Mouse (Mus musculus): Measurements from ENCODE around the gene Rbfox2.

DNA sequence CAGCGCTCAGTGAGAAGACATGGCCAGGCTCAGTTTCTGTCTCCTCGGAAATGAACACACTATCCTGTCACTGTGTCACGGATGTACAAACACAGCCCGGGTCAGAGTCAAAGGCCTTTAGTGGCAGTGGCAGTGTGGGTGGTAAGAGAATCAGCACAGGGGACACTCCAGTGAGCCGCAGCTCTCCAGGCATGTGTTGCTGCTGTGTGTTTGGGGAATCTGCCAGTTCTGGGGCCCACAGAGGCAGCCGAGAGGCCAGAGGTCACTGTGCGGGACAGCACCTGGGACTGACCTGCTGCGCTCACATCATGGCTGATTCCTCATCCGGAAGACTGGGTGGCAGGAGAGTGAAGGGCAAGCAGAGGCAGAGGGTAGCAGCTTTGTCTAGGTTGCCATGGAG lies 228.9 kb downstream of the Rbfox2 start:
- TF ChIP-seq ZNF384 (IDR thresholded peaks at IDR 0.05; ENCODE audit: low read depth, low read length) (no peak), CTCF (conservative IDR thresholded peaks at IDR 0.05 in 1 of 2, IDR thresholded peaks at IDR 0.05 in 1 of 2; ENCODE audit: low read depth in 2 of 2, low read length in 2 of 2) (no peak), USF1 (IDR thresholded peaks at IDR 0.05; ENCODE audit: low read depth, low read length) (no peak), MYC (IDR thresholded peaks at IDR 0.05; ENCODE audit: low read depth, low read length) (no peak), KAT2A (IDR thresholded peaks at IDR 0.05; ENCODE audit: insufficient replicate concordance, low read length) (no peak), POLR2A (IDR thresholded peaks at IDR 0.05; ENCODE audit: low read depth, low read length) (no peak), MAX (IDR thresholded peaks at IDR 0.05; ENCODE audit: low read length) (no peak)
